Mouse (Mus musculus): Measurements from ENCODE around the gene Tlr3.

Tlr3 gene

DNA sequence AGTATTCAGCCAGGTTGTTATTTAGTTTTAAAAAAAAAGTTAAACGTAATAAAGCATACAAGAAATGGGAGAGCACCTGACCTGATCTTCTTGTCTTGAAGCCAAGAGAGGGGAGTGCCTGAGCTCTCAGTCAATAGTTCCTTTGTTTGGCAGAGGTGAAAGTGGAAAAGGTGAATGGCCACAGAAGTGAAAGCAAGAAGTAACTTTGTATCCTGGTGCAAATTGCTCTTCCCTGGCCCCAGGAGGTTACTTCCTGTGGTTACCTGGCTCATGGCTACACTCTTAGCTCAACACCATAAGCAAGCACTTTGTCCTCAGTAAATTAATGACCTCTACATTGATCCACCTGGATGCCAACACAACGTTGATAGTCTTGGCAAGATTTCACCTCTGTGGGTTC, at the start of gene Tlr3:
Gene Tlr3, minus strand, starts transcription at position 199 of the 400 bp plus-strand sequence.
- in situ Hi-C loops (cut with MboI, MseI) = no loop called here

- in situ Hi-C loops (cut with MboI, MseI) = loop anchor here (25.0 kb wide), 1 partner anchor 479 kb away; the partner anchor contains the start of gene Ccdc110
These were observed 47.0 kb upstream of the Tlr3 start for GRCm38 (mm10) chr8:45457874-45458273.

DNA sequence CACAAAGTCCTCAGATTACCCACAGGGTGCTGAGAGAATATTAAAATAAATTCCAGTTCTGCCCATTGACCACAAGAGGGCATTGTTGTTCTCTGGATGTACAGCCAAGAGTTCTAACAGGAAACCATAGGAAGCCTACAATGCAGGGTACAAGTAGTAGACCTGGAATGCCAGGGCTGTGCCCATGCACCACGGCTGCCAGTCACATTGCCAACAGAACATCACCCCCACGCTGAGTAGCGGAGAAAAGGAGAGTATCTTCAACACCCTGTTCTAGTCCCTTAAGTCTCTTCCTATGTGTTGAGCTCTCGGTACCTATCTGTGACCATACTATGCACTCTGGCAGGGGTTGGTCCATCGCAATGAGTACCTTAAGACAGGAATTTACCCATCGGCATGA, 43.5 kb upstream of the Tlr3 start:
- in situ Hi-C loops (cut with MboI, MseI) = loop anchor here (25.0 kb wide), 1 partner anchor 483 kb away; the partner anchor contains the start of gene Ccdc110

DNA sequence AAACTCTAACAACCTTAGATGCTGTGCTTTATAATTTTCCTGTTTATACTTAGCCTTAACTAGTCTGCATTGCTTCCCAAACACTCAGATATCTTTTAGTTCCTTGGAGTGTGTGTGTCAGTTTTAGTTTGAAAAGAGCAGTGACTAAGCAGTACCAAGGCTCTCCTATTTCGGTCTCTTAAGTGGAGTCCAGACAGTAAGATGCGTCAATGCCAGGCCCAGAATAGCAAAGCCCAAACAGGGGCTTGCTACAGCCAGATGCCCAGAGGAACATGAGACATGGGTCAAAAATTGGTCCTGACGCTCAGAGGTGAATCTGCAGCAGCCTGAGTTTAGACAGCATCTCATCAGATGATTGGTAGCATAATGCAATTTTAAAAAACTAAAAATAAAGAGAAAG, 41.2 kb upstream of the Tlr3 start:
- in situ Hi-C loops (cut with MboI, MseI) = loop anchor here (25.0 kb wide), 1 partner anchor 485 kb away; the partner anchor contains the start of gene Ccdc110

GRCm38 (mm10) chr8:45448842-45449241, 38.0 kb upstream of the Tlr3 start:
- in situ Hi-C loops (cut with MboI, MseI) = no loop called here

- in situ Hi-C loops (cut with MboI, MseI) = no loop called here
These were observed 37.4 kb upstream of the Tlr3 start for GRCm38 (mm10) chr8:45448257-45448656.

GRCm38 (mm10) chr8:45438899-45439535, 28.1 kb upstream of the Tlr3 start:
- in situ Hi-C loops (cut with MboI, MseI) = no loop called here

- in situ Hi-C loops (cut with MboI, MseI) = no loop called here
These were observed 9.3 kb upstream of the Tlr3 start for GRCm38 (mm10) chr8:45420151-45420550.

DNA sequence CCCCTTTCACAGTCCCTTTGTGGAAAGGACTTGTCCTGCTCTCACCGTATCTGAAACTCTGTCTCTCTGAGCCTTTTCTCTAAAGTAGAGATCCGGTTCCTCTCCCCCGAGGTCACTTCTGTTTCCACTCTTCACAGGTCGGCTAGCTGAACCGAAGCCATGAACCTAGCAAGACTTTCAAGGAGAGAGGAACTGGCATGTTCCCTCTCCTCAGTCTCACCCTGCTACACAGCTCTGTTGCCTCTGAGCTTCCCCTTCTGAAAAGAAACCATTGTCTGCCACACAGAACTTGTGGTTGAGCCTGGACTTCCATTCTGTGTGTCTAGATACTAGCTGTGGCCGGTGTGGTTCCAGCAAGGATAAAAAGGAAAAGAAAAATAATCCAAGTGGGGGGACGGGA, 4.1 kb upstream of the Tlr3 start:
- in situ Hi-C loops (cut with MboI, MseI) = no loop called here

DNA sequence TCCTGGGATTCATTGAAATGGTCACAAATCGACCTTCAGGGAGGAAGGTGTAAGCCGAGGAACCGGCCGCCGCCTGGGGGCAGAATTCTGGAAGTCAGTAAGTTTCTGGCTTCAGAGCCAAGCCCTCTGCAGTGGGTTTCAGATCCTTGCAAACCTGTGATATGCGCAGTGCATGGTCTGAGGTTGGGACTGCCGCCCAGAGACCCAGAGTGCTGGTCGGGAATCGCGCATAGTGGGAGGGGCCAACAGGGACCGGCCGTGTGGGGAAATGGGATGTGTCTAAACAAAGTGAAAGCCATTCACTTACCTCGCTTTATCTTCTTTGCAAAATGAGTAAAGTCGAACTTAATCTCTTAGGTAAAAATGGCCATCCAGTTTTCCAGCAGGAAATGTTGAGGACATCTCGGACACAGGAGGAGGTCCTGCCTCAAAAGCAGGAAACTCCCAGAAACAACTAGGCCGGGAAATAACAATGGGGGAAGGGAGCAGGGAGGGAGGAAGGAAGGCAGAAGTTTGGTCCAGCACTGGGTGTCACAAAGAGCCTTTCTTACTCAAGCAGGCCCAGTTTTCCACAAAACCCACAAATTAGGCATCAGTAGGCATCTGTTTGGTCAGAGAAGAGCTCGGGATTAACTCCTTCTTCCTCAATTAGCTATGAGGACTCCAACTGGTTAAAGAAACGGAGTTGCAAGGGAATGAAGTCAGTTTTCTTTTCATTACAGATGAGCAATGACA, 567 bp downstream of the Tlr3 start:
- in situ Hi-C loops (cut with MboI, MseI) = no loop called here

DNA sequence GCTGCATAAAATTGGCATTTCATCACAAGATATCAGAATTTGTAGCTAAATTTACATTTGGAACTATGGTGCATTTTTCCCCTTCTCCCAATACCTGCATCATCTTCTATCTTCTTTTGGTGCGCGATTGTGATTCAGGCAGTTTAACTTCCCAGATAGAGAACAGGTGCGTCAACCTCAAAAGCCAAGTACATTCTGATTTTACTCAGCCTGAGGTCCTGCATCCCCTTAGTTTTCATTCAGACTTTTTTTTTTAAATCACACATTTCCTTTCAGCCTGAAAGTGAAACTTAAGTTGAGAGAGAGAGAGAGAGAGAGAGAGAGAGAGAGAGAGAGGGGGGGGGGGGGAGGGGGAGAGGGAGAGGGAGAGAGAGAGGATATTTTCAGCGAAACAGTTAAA, 1.2 kb downstream of the Tlr3 start:
- in situ Hi-C loops (cut with MboI, MseI) = no loop called here

DNA sequence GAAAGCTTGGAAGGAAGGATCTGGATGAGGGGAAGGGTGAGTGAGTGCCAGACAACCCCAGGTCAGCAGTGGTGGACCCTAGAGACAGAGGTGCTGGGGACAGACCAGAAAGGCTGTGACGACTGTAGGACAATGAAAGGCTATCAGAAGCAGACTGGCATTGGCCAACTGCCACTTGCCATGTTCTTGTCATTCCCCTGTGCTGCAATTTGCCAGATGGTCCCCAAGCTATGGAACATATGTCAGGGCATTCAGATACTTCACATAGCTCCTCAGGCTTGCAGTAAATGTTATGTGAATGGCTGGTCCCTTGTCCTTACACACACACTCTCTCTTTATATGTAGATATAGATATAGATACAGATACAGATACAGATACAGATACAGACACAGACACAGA, 27.6 kb downstream of the Tlr3 start:
- in situ Hi-C loops (cut with MboI, MseI) = no loop called here

GRCm38 (mm10) chr8:45381963-45382347, 28.9 kb downstream of the Tlr3 start, which contains the start of gene Fam149a:
TSS of gene Fam149a (minus strand) at chr8:45382291.
- in situ Hi-C loops (cut with MboI, MseI) = no loop called here

GRCm38 (mm10) chr8:45381075-45381962, 29.6 kb downstream of the Tlr3 start:
- in situ Hi-C loops (cut with MboI, MseI) = no loop called here

DNA sequence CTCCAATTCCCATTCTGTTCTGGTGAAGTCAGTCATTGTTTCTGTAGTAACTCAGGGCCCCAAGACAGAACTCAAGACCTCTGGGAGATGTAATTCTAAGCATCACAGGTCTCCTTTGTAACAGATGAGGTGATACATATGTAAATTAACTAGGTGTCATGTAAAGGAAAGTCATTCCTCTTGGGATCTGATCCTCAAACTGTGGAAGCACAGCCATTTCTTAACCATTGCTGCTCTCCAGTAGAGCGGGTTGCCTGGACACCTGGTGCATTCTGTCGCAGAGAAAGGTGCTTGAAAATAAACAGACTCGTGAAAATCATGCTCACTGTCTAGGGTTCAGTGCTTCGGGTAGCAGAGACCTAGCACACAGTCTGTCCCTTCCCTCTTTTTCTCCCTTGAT, 30.3 kb downstream of the Tlr3 start:
- in situ Hi-C loops (cut with MboI, MseI) = no loop called here

DNA sequence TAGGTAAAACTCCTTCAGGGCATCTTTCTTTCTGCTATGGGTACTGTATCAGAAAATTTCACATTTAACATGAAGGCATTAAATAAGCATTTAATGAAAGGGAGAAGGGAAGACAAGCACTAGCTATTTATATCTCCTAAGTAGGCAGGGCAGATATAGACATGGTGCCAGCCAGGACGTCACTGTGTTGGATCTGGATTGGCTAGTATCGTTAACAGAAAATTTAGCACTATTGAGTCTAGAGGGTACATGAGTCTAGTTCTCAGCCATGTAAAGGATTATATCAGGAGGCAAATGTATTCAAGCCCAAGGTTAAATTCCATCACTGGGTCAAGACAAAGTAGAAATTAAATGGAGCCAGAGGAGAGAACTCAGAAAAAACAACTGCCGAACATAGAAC, 36.8 kb downstream of the Tlr3 start:
- in situ Hi-C loops (cut with MboI, MseI) = no loop called here

DNA sequence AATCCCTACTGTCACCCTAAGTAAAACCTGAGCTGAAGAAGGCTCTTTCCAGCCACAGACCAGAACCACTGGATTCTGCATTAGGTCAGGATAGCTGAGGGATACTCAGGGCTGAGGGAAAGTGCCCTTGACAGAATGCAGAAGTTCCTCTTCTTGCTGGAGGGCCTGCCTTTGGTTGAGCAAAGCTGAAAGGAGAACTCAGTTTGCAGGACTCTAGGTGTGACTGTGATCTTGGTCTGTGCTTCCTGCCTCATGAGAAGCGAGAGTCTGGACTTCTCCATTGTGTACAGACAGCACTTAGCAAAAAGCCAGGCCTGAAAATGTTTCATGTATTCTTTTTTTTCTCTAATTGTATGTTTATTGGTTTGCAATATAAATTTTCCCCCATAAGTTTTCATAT, 43.7 kb downstream of the Tlr3 start:
- in situ Hi-C loops (cut with MboI, MseI) = no loop called here

DNA sequence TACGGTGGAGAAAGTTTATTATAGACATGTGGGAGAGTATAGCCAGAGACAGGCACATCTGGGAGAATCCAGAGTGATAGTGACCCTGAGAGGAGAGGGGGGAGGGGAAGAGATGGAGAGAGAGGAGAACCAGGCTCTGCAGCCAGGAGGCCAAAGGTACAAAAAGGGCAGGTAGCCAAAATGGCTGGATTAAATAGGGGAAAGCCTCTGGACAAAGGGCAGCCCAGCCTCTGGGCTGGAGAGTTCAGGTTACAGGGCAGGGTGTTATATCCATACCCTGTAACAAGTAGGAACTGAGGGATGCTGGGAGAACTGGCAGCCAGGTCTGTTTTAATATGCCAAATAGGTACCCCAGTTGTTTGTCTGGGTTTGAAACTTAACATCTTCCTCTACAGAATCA, 47.7 kb downstream of the Tlr3 start:
- in situ Hi-C loops (cut with MboI, MseI) = no loop called here

DNA sequence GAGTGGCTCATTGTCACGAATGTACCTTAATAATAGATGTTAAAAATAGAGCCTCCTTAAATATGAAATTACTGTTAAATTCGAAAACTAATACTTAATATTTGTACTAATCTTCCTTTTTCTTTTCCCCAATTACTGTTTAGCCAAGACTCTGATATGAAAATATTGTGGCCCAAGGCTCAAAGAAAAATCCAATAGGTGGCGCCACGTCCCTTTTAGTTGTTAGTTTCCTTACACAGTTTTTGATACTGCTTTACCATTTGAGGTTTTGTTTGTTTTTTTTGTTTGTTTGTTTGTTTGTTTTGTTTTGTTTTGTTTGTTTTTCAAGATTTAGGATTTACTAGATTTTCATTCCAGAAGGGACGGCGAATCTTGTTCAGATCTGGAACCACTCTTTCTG, 48.6 kb downstream of the Tlr3 start:
- in situ Hi-C loops (cut with MboI, MseI) = no loop called here

- in situ Hi-C loops (cut with MboI, MseI) = no loop called here
These were observed 51.7 kb downstream of the Tlr3 start for GRCm38 (mm10) chr8:45359091-45359605.

DNA sequence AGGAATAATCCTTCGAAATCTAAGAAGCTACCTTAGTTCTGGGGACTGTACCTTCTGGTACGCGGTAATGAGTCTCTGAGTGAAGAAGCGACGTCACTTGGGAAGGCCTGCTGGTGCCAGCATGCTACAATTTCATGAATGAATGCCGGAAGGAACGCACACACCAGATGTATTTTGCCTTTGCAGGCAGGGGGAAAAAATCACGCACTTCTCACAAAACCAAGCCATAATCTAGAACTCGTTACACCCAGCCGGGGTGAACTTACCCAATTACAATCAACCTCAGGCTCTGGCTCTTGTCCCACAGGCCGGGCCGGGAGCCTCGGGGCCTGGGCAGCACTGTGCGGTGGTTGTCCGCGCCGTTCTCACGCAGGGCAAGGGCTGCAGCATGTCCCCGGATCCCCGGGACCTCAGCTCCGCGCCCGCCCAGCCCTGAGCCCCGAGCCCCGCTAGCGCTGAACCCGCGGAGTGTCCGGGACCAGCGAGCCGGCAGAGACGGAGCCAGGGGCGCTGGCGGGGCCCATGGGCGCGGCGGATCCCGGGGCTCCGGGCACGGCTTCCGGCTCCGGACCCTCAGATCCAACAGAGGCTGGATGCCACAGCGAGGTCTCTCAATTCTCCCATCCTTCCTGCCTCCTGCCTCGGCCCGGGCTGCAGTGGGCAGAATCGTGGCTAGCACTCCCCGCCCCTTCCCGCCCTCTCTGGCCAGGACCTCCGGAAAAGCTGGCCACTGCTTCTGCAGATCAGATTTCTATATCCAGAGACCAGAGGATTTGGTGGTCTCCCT, 52.6 kb downstream of the Tlr3 start:
- in situ Hi-C loops (cut with MboI, MseI) = no loop called here

All from T-helper 2 cell (primary cell).